Mouse (Mus musculus) embryonic facial prominence, embryonic 12.5 days (tissue): ENCODE measurements around the gene Tbc1d10b. TPM values are rescaled to one million over a fixed set of nuclear protein-coding genes. Genes with fewer than 3 reads are reported as not detected.
A peak's percentile ranks its signal among the peaks of the same experiment; 100 is the strongest.
"Not testable (repeated sequence)": the region's sequence is repeated elsewhere in the genome, so short reads cannot be mapped to it uniquely, and the experiment has no call there.

Source experiments
- ATAC-seq: fragments of 200-750 bp; cut with Nextera tagmentation; 2 replicates; pipeline ENCODE4 v1.8.0; 2017; ENCODE audit not compliant: insufficient number of reproducible peaks, insufficient read depth, low FRiP score, low TSS enrichment
- H3K27ac ChIP-seq: fragments of 300-500 bp; sonication (generic); 2 replicates; pipeline ENCODE4 v1.5.1; 2016; ENCODE audit warnings: mild to moderate bottlenecking
- H3K27me3 ChIP-seq: fragments of 300-500 bp; sonication (generic); 2 replicates; pipeline ENCODE4 v1.6.1; 2016; ENCODE audit warnings: mild to moderate bottlenecking, moderate library complexity
- H3K36me3 ChIP-seq: fragments of 300-500 bp; sonication (generic); 2 replicates; pipeline ENCODE4 v1.6.1; 2016; ENCODE audit warnings: mild to moderate bottlenecking
- H3K4me1 ChIP-seq: fragments of 300-500 bp; sonication (generic); 2 replicates; pipeline ENCODE4 v1.6.1; 2016
- H3K4me2 ChIP-seq: fragments of 300-500 bp; sonication (generic); replicated peaks from 2 replicates; pipeline ENCODE4 v1.6.1; 2016; ENCODE audit warnings: mild to moderate bottlenecking, moderate library complexity
- H3K4me3 ChIP-seq: fragments of 300-500 bp; sonication (generic); 2 replicates; pipeline ENCODE4 v1.5.1; 2016; ENCODE audit warnings: mild to moderate bottlenecking
- H3K9ac ChIP-seq: fragments of 300-500 bp; sonication (generic); 2 replicates; pipeline ENCODE4 v1.6.1; 2016; ENCODE audit warnings: mild to moderate bottlenecking, moderate library complexity
- H3K9me3 ChIP-seq: fragments of 300-500 bp; sonication (generic); 2 replicates; pipeline ENCODE4 v1.6.1; 2016; ENCODE audit warnings: mild to moderate bottlenecking, moderate library complexity
- WGBS: fragments of 180-500 bp; shearing (Covaris S2); methylation state at CpG from one replicate; pipeline ENCODE4 v1.1.7; 2016; 5-methylcytosine and 5-hydroxymethylcytosine counted together
- polyA plus RNA-seq: library from polyadenylated mRNA; unstranded; fragments of >200 nt; fragmentation: Nextera tagmentation; extraction: Ambion mirVana; gene quantifications from 2 replicates; pipeline ENCODE4 v1.2.1, GENCODE M21; 2016

Tbc1d10b gene
- polyA plus RNA-seq, result 41.1 and 43.4 TPM in 2 replicates

DNA sequence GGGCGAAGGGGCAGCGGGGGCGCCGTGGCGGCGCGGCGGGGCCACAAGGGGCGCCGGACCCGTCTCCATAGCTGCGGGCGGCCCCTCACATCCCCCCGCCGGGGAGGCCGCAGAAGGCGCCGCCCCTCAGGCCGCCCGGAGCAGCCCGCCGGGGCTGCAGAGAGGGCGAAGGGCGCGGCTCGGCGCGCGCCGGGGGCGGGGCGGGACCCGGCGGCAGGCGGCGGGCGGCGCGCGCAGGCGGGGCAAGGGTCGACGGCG is at the start of gene Tbc1d10b:
Gene Tbc1d10b, minus strand, starts transcription at position 174 of the 258 bp plus-strand sequence.
- WGBS, result 2% methylated on average over 24 of the region's 44 CpGs
- H3K27me3 ChIP-seq, result no peaks in the 10 kb centered on the region
- peak within 1 kb of the TSS; percentile 99 for H3K4me2 ChIP-seq
- ATAC-seq, result no peak
- peaks cover 17% of the 10 kb centered on the region for H3K4me1 ChIP-seq
- peak within 1 kb of the TSS; percentile 88 for H3K27ac ChIP-seq
- H3K36me3 ChIP-seq, result peaks cover 11% of the 10 kb centered on the region
- peak within 1 kb of the TSS; percentile 97 for H3K9ac ChIP-seq
- H3K4me3 ChIP-seq, result peak within 1 kb of the TSS; percentile 83
- no peaks in the 10 kb centered on the region for H3K9me3 ChIP-seq

DNA sequence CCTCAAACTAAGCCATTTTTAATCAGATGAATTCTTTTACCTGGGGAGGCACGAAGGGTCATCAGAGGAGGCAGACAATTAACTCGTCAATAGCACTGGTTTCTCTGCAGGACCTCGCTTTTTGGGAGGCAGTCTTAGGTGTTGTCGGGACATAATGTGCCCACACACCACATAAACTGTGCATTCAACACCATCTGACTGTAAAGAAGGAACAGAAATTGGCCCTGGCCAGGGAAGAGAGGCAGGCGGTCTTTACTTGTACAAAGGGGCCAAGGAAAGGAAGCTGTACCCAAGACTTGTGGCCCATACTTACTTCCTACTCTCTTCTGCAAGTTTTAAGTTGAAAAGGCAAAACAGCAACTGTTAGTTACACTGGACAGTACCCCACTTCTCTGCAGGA is 48.2 kb upstream of the Tbc1d10b start:
- no peak overlapping the region for H3K27ac ChIP-seq
- no peaks in the 10 kb centered on the region for H3K9me3 ChIP-seq
- peaks cover 10% of the 10 kb centered on the region; the same call in 1 of the 2 replicates for H3K4me1 ChIP-seq
- H3K27me3 ChIP-seq, result no peaks in the 10 kb centered on the region
- 90% methylated on average over 5 of the region's 5 CpGs for WGBS
- H3K9ac ChIP-seq, result no peak overlapping the region
- H3K4me2 ChIP-seq, result no peak overlapping the region
- H3K36me3 ChIP-seq, result peaks cover 11% of the 10 kb centered on the region; the same call in 1 of the 2 replicates
- ATAC-seq, result no peak
- H3K4me3 ChIP-seq, result no peak overlapping the region

DNA sequence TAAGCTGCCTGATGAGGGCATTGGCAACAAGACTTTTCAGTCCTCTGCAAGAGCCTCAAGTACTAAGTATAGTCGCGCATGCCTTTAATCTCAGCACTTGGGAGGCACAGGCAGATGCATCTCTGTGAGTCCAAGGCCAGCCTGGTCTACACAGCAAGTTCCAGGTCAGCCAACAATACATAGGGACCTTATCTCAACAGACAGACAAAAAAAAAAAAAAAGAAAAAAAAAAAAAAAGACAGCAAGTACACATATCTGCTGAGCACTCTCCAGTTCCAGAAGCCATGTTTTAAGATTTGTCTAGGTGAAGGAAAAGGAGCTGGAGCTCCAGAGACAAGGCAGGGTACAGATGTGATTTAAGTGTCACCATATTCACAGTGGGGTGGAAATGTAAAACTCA is 47.7 kb upstream of the Tbc1d10b start:
- Histone ChIP-seq H3K9ac (no peak overlapping the region), H3K4me3 (no peak overlapping the region), H3K4me1 (peaks cover 10% of the 10 kb centered on the region; the same call in 1 of the 2 replicates), H3K27me3 (no peaks in the 10 kb centered on the region), H3K4me2 (no peak overlapping the region), H3K27ac (no peak overlapping the region), H3K36me3 (peaks cover 14% of the 10 kb centered on the region; the same call in 1 of the 2 replicates), H3K9me3 (no peaks in the 10 kb centered on the region)
- WGBS, result 86% methylated on average over 2 of the region's 2 CpGs
- ATAC-seq, result no peak

DNA sequence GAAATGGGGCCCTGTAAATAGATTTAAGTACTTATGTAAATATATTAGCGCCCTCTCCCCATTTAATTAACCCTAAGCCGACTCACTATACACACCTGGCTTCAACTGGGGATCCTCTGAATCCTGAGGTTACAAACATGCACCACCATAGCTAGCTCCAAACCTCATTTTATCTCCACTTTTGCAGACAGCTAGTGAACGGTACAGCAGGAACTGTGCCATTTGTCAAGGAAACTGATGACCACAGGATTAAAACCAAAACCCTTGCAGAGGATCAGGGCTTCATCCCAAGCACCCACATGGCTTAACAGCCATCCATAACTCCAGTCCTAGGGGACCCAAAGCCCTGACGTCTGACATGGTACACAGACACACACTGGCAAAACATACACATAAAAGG is 46.7 kb upstream of the Tbc1d10b start:
- H3K27ac ChIP-seq, result 0 out of 2 replicates have a peak overlapping the region, but pooled peaks have one; percentile 90
- peak overlapping the region; percentile 80 for H3K4me2 ChIP-seq
- H3K36me3 ChIP-seq, result peaks cover 16% of the 10 kb centered on the region
- peak overlapping the region; percentile 55 for H3K4me3 ChIP-seq
- ATAC-seq, result no peak
- WGBS, result 30% methylated on average over 4 of the region's 4 CpGs
- no peaks in the 10 kb centered on the region for H3K27me3 ChIP-seq
- peak overlapping the region; percentile 70 for H3K9ac ChIP-seq
- H3K4me1 ChIP-seq, result peaks cover 10% of the 10 kb centered on the region; the same call in 1 of the 2 replicates
- H3K9me3 ChIP-seq, result no peaks in the 10 kb centered on the region

DNA sequence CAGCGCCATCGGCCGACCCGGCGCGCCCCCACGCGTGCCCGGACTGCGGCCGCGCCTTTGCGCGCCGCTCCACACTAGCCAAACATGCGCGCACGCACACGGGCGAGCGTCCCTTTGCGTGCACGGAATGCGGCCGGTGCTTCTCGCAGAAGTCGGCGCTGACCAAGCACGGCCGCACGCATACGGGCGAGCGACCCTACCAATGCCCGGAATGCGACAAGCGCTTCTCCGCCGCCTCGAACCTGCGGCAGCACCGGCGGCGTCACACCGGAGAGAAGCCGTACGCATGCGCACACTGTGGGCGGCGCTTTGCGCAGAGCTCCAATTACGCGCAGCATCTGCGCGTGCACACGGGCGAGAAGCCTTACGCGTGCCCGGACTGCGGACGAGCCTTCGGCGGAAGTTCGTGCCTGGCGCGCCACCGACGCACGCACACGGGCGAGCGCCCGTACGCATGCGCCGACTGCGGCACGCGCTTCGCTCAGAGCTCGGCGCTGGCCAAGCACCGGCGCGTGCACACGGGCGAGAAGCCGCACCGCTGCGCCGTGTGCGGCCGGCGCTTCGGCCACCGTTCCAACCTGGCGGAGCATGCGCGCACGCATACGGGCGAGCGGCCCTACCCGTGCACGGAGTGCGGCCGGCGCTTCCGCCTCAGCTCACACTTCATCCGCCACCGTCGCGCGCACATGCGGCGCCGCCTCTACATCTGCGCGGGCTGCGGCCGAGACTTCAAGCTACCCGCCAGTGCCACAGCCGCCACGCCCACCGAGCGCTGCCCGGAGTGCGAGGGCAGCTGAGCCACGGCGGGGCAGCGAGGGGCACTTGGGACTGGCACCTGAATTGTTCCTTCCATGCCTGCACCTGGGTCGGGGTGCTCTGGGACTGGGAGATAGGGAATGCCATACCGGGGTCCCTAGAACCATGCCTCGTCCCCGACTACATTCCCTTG is 45.8 kb upstream of the Tbc1d10b start:
- under 1% methylated on average over 135 of the region's 136 CpGs for WGBS
- H3K36me3 ChIP-seq, result peaks cover 25% of the 10 kb centered on the region

DNA sequence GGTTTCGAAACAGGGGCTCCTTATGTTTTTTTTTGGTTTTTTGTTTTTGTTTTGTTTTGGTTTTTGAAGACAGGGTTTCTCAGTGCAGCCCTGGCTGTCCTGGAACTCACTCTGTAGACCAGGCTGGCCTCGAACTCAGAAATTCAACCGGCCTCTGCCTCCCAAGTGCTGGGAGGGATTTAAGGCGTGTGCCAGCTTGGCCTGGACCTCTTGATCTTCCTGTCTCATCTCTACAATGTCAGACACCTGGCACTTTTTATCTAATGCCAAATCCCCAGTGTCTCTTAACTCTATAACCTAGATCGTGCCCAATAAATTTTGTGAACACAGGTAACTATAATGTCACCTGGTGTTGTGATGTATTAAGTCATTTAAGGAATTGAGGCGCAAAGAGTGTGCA is 45.1 kb upstream of the Tbc1d10b start:
- H3K36me3 ChIP-seq, result peaks cover 29% of the 10 kb centered on the region
- H3K27ac ChIP-seq, result peak overlapping the region; percentile 90
- peak overlapping the region; percentile 80 for H3K4me2 ChIP-seq
- H3K9ac ChIP-seq, result peak overlapping the region; percentile 70
- peak overlapping the region; percentile 55 for H3K4me3 ChIP-seq
- no peaks in the 10 kb centered on the region for H3K9me3 ChIP-seq
- 79% methylated on average over 6 of the region's 6 CpGs for WGBS
- ATAC-seq, result no peak
- peaks cover 5% of the 10 kb centered on the region; the same call in 1 of the 2 replicates for H3K4me1 ChIP-seq
- H3K27me3 ChIP-seq, result no peaks in the 10 kb centered on the region

More for the DNA sequence above, 45.8 kb upstream of the Tbc1d10b start:
- Histone ChIP-seq H3K4me2 (peak overlapping the region; percentile 80), H3K27me3 (no peaks in the 10 kb centered on the region), H3K4me3 (peak overlapping the region; percentile 55), H3K4me1 (peaks cover 5% of the 10 kb centered on the region; the same call in 1 of the 2 replicates), H3K9ac (peak overlapping the region; percentile 70), H3K27ac (peak overlapping the region; percentile 90), H3K9me3 (no peaks in the 10 kb centered on the region)
- peak; percentile 97 for ATAC-seq

DNA sequence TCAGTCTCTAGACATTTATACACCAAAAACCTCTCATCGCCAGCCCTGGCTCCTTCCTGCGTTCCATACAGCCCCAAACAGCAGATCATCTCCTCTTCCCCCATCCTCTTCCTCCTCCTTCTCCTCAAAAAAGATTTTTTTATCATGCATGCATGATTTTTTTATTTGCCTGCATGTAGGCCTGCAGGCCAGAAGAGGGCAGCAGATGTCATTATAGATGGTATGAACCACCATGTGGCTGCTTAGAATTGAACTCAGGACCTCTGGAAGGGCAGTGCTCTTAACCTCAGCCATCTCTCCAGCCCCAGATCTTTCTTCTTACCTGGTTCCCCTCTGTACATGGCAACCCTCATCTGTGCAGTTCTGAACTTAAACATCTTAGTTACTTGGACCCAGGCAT is 44.1 kb upstream of the Tbc1d10b start:
- H3K27ac ChIP-seq, result no peak overlapping the region
- no peak overlapping the region for H3K4me2 ChIP-seq
- peaks cover 31% of the 10 kb centered on the region for H3K36me3 ChIP-seq
- H3K9me3 ChIP-seq, result no peaks in the 10 kb centered on the region
- H3K4me3 ChIP-seq, result no peak overlapping the region
- WGBS, result 89% methylated on average over 2 of the region's 2 CpGs
- H3K9ac ChIP-seq, result no peak overlapping the region
- no peaks in the 10 kb centered on the region for H3K27me3 ChIP-seq
- ATAC-seq, result no peak
- H3K4me1 ChIP-seq, result peaks cover 5% of the 10 kb centered on the region; the same call in 1 of the 2 replicates

DNA sequence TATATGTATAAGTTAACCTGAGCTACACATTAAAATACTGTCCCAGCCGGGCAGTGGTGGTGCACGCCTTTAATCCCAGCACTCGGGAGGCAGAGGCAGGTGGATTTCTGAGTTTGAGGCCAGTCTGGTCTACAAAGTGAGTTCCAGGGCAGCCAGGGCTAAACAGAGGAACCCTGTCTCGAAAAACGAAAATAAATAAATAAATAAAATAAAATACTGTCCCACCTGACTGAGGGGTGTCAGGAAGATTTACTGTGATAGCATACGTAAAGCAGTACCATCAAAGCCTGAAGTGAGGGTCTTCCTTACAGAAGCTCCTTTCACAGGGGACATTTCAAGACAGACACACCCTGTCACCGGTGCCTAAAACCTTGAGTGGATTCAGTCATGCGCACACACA is 42.2 kb upstream of the Tbc1d10b start:
- peaks cover 17% of the 10 kb centered on the region for H3K4me1 ChIP-seq
- not testable (repeated sequence) for ATAC-seq, H3K9ac ChIP-seq, H3K4me2 ChIP-seq, H3K27me3 ChIP-seq, H3K4me3 ChIP-seq, H3K27ac ChIP-seq, H3K9me3 ChIP-seq
- peaks cover 36% of the 10 kb centered on the region for H3K36me3 ChIP-seq
- WGBS, result 93% methylated on average over 8 of the region's 8 CpGs

DNA sequence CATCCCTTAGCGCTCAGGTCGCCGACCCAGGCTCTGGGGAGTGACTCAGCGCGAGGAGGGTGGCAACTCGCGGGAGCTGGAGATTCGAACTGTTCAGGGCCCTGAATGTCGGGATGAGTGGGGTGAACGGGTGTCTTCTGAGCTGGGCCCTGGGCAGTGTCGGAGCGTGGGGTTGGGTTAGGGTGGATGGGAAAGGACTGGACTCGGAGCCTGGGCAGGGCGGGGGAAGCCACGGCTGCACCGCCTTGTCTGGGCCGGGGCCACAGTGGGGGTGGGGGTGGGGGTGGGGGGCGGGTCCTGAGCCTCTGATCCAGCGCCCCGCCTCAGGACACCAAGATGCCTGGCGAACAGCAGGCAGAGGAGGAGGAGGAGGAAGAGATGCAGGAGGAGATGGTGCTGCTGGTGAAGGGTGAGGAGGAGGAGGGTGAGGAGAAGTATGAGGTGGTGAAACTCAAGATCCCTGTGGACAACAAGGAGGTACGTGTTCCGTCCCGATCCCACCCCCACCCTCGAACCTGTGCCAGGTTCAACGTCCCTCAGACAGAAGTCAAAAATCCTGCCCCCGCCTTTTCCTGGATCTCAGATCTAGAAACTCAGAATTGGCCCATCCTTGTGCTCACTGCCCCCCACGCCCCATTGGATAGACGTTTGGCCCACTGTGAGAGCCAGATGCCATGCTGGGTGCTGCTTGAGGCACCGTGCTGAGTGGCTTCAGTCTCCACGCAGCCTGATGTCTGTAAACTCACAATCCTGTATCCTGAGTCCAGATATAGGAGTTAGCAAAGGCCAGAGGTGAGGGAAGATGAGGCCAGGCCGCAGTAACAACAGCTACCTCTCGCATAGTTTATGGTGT is 36.6 kb upstream of the Tbc1d10b start:
- ATAC-seq, result peak; percentile 78
- H3K36me3 ChIP-seq, result peaks cover 30% of the 10 kb centered on the region
- H3K27me3 ChIP-seq, result no peaks in the 10 kb centered on the region
- H3K4me1 ChIP-seq, result peaks cover 24% of the 10 kb centered on the region
- H3K27ac ChIP-seq, result peak overlapping the region; percentile 94
- no peaks in the 10 kb centered on the region for H3K9me3 ChIP-seq
- peak overlapping the region; percentile 91 for H3K9ac ChIP-seq
- H3K4me2 ChIP-seq, result peak overlapping the region; percentile 83
- peak overlapping the region; percentile 87 for H3K4me3 ChIP-seq
- WGBS, result 9% methylated on average over 33 of the region's 33 CpGs

DNA sequence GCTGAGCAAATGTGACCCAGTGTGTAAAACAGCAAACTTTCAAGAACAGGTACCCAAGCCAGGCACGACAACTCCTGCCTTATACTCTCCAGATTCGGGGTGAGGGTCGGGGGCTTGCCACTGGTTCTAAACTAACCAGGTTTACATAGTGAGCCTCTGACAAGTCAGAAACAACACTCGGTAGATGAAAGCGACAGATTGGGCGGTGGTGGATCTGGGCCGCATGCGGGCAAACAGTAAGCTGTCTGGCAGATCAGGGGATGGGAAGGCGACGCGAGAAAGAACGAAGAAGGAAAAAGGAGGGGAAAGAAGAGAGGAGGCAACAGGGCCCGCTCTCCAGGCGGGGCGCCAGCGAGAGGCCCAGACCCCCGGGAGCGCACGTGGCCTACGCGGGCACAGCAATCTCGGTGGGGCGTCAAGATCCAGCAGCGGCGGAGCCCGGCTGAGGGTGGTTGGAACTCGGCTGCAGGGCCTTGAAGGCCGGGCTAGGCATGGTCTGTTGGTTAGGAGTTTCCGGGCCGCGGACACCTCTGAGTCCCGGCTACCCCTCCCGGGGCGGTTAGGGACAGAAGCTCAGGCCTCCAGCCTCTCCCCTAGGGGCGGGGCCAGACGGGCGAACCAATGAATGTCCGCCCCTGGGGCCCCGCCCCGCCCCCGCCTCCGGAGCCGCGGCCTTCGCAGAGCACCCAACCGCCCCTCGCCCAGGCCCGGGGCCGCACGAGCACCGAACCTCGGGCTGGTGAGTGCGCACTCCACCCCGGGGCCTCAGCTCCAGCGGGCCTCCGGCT is 35.8 kb upstream of the Tbc1d10b start, which contains the start of gene Zfp771:
Gene Zfp771, plus strand, starts transcription at position 405 of the 788 bp plus-strand sequence.
- Histone ChIP-seq H3K4me1 (peaks cover 24% of the 10 kb centered on the region), H3K36me3 (peaks cover 26% of the 10 kb centered on the region), H3K27me3 (no peaks in the 10 kb centered on the region), H3K9me3 (no peaks in the 10 kb centered on the region), H3K27ac (peak within 1 kb of the TSS; percentile 94), H3K9ac (peak within 1 kb of the TSS; percentile 91), H3K4me3 (peak within 1 kb of the TSS; percentile 87), H3K4me2 (peak within 1 kb of the TSS; percentile 83)
- WGBS, result under 1% methylated on average over 53 of the region's 56 CpGs
- ATAC-seq, result peak; percentile 97
